Mouse (Mus musculus): ENCODE measurements around the gene 0610040J01Rik. TPM values are rescaled to one million over a fixed set of nuclear protein-coding genes. Genes with fewer than 3 reads are reported as not detected.
A peak's percentile ranks its signal among the peaks of the same experiment; 100 is the strongest.

0610040J01Rik gene
- polyA plus RNA-seq, 1 experiment from 2014 or later = 2.8 TPM

DNA sequence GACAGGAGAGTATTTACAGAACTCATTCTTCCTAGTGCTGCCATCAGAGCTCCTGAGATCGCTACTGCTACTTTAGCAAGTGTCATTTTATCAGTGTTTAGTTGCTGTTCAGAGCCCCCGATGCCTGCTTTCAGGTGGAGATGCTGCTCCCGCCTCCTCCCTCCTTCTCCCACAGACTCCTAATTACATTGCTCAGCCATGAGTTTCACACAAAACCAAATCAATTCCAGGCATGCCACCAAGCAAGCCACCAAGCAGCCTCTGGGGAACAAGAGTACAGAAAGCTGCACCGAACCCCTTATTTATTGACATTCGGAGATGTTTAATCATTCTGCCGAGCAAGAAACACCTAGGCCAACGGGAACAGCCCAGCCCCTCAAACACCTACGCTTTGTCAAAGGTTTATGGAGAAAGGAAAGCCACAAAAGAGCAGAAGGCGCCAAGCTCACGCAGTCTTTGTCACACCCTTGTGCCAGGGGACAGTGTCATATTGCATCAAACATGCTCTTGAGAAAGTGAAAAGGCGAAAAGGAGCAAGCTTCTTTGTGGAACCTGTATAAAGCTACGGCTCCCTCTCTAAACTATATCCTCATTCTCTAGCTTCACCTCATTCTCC lies 27.7 kb downstream of the 0610040J01Rik start:
- H3K4me2 ChIP-seq (ENCODE audit: low read length) = no peak overlapping the region
- H3K9ac ChIP-seq (ENCODE audit: low read length) = no peak overlapping the region
- H3K4me1 ChIP-seq (ENCODE audit: control insufficient read depth, insufficient read depth, low read length) = no peaks in the 10 kb centered on the region
- no peaks in the 10 kb centered on the region for H3K9me3 ChIP-seq (replicated peaks; ENCODE audit: control insufficient read depth, low read length)
- H3K36me3 ChIP-seq (ENCODE audit: control insufficient read depth, insufficient read depth, low read length) = no peaks in the 10 kb centered on the region
- DNase-seq (ENCODE audit: low spot score) (no peak), ATAC-seq (no peak)
- H3K27me3 ChIP-seq (replicated peaks; ENCODE audit: control insufficient read depth, insufficient read depth, low read length) = no peaks in the 10 kb centered on the region
- 75% methylated on average over 12 of the region's 12 CpGs for WGBS
- H3K27ac ChIP-seq (ENCODE audit: low read depth, low read length) = no peak overlapping the region
- H3K4me3 ChIP-seq (ENCODE audit: low read depth, low read length) = no peak overlapping the region

DNA sequence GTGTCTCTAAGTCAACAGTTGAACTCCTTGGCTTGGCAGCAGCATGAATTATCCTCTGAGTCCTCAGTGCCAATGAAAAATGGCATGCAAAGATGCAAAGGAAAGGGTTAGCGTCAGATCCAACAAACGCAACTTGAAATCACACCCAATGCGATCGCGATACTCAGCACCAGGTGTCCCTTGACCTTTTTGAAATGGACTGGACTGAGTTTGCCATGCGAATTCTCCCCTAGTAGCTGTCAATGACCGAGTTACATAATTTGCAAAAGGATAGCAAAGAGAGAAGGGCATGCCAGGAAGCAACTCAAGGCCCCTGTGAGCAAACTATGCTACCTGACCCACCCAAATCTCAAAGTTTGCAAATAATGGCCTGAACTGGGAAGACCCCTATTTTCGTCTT lies 34.9 kb downstream of the 0610040J01Rik start:
- Histone ChIP-seq H3K4me2 (ENCODE audit: low read length) (no peak overlapping the region), H3K9ac (ENCODE audit: low read length) (no peak overlapping the region), H3K9me3 (replicated peaks; ENCODE audit: control insufficient read depth, low read length) (no peaks in the 10 kb centered on the region), H3K4me1 (ENCODE audit: control insufficient read depth, insufficient read depth, low read length) (no peaks in the 10 kb centered on the region), H3K27ac (ENCODE audit: low read depth, low read length) (no peak overlapping the region), H3K4me3 (ENCODE audit: low read depth, low read length) (no peak overlapping the region), H3K27me3 (replicated peaks; ENCODE audit: control insufficient read depth, insufficient read depth, low read length) (no peaks in the 10 kb centered on the region), H3K36me3 (ENCODE audit: control insufficient read depth, insufficient read depth, low read length) (no peaks in the 10 kb centered on the region)
- no peak for ATAC-seq
- WGBS = 97% methylated on average over 8 of the region's 8 CpGs
- DNase-seq (ENCODE audit: low spot score) = no peak

DNA sequence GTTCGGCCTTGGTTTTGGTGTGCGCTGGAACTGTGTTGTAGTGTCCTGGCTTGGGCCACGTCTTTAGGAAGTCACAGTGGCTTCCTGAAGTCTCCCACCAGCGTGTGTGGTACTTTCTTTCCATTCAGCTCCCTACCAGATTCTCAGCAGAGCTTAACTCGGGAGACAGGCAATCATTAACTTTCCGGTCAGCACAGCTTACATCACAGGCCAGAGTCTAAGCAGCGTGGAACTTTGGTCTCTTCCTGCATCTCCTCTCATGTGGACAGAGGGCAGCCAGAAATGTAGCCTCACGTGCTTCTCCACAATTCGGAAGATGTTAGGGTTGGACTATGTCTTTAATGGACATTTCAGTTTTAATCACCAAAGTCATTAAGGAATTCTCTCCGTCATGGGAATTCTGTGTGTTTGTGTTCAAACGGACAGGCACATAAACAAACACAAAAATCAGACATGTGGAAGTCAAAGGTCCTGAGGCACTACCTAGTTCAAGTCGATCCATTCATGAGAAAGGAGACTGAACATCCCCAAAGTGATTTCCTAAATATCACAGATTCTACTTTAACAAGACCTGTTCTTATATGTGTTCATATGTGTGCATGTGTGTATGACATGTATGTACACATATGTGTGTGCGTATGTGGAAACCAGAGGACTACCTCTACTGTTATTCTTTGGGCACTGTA lies 35.5 kb downstream of the 0610040J01Rik start:
- no peaks in the 10 kb centered on the region for H3K27me3 ChIP-seq (replicated peaks; ENCODE audit: control insufficient read depth, insufficient read depth, low read length)
- H3K4me2 ChIP-seq (ENCODE audit: low read length) = no peak overlapping the region
- no peak for DNase-seq (ENCODE audit: low spot score)
- H3K4me1 ChIP-seq (ENCODE audit: control insufficient read depth, insufficient read depth, low read length) = no peaks in the 10 kb centered on the region
- H3K4me3 ChIP-seq (ENCODE audit: low read depth, low read length) = no peak overlapping the region
- no peak overlapping the region for H3K9ac ChIP-seq (ENCODE audit: low read length)
- H3K27ac ChIP-seq (ENCODE audit: low read depth, low read length) = no peak overlapping the region
- H3K36me3 ChIP-seq (ENCODE audit: control insufficient read depth, insufficient read depth, low read length) = no peaks in the 10 kb centered on the region
- ATAC-seq = no peak
- H3K9me3 ChIP-seq (replicated peaks; ENCODE audit: control insufficient read depth, low read length) = no peaks in the 10 kb centered on the region
- 91% methylated on average over 13 of the region's 13 CpGs for WGBS

- Histone ChIP-seq H3K4me3 (ENCODE audit: low read depth, low read length) (no peak overlapping the region), H3K4me1 (ENCODE audit: control insufficient read depth, insufficient read depth, low read length) (no peaks in the 10 kb centered on the region), H3K27ac (ENCODE audit: low read depth, low read length) (no peak overlapping the region), H3K9ac (ENCODE audit: low read length) (no peak overlapping the region), H3K36me3 (ENCODE audit: control insufficient read depth, insufficient read depth, low read length) (no peaks in the 10 kb centered on the region), H3K9me3 (replicated peaks; ENCODE audit: control insufficient read depth, low read length) (no peaks in the 10 kb centered on the region), H3K27me3 (replicated peaks; ENCODE audit: control insufficient read depth, insufficient read depth, low read length) (no peaks in the 10 kb centered on the region), H3K4me2 (ENCODE audit: low read length) (no peak overlapping the region)
- 94% methylated on average over 8 of the region's 8 CpGs for WGBS
- no peak for DNase-seq (ENCODE audit: low spot score)
- ATAC-seq = no peak
Measured at GRCm38 (mm10) chr5:63858901-63859300, 46.7 kb downstream of the 0610040J01Rik start.

DNA sequence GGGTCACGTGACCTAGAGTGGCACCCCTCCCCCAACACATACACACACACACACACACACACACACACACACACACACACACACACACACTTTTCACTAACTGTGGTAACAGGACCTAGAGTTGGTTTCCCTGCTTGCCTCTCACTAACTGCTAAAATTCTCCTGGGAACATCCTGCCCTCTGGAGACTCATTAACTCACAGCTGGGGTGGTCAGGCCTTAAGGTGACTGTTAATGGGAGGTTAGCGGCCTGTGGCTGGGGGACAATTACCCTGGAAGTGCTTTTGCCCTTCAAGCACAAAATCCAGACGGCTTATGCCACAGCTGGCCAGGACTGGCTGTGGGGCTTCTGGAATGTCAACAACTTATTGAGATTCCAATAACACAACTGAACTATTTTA lies 55.3 kb downstream of the 0610040J01Rik start:
- H3K4me2 ChIP-seq (ENCODE audit: low read length) = no peak overlapping the region
- ATAC-seq (no peak), DNase-seq (ENCODE audit: low spot score) (no peak)
- H3K9ac ChIP-seq (ENCODE audit: low read length) = no peak overlapping the region
- H3K27me3 ChIP-seq (replicated peaks; ENCODE audit: control insufficient read depth, insufficient read depth, low read length) = no peaks in the 10 kb centered on the region
- H3K27ac ChIP-seq (ENCODE audit: low read depth, low read length) = no peak overlapping the region
- no peaks in the 10 kb centered on the region for H3K36me3 ChIP-seq (ENCODE audit: control insufficient read depth, insufficient read depth, low read length)
- peaks cover 7% of the 10 kb centered on the region for H3K4me1 ChIP-seq (ENCODE audit: control insufficient read depth, insufficient read depth, low read length)
- no peak overlapping the region for H3K4me3 ChIP-seq (ENCODE audit: low read depth, low read length)
- H3K9me3 ChIP-seq (replicated peaks; ENCODE audit: control insufficient read depth, low read length) = no peaks in the 10 kb centered on the region
- 23% methylated on average over 3 of the region's 3 CpGs for WGBS

GRCm38 (mm10) chr5:63872176-63872932 lies 60.2 kb downstream of the 0610040J01Rik start:
- no peaks in the 10 kb centered on the region for H3K36me3 ChIP-seq (ENCODE audit: control insufficient read depth, insufficient read depth, low read length)
- H3K9ac ChIP-seq (ENCODE audit: low read length) = peak overlapping the region; percentile 8; the same call in 1 of the 2 replicates
- no peak overlapping the region for H3K4me3 ChIP-seq (ENCODE audit: low read depth, low read length)
- peaks cover 8% of the 10 kb centered on the region for H3K4me1 ChIP-seq (ENCODE audit: control insufficient read depth, insufficient read depth, low read length)
- H3K9me3 ChIP-seq (replicated peaks; ENCODE audit: control insufficient read depth, low read length) = no peaks in the 10 kb centered on the region
- 26% methylated on average over 17 of the region's 17 CpGs for WGBS
- peak overlapping the region; percentile 72; the same call in 1 of the 2 replicates for H3K27ac ChIP-seq (ENCODE audit: low read depth, low read length)
- H3K27me3 ChIP-seq (replicated peaks; ENCODE audit: control insufficient read depth, insufficient read depth, low read length) = no peaks in the 10 kb centered on the region
- ATAC-seq (peak; percentile 76), DNase-seq (ENCODE audit: low spot score) (peak; percentile 79)
- H3K4me2 ChIP-seq (ENCODE audit: low read length) = peak overlapping the region; percentile 14; the same call in 1 of the 2 replicates

- no peaks in the 10 kb centered on the region for H3K27me3 ChIP-seq (replicated peaks; ENCODE audit: control insufficient read depth, insufficient read depth, low read length)
- H3K36me3 ChIP-seq (ENCODE audit: control insufficient read depth, insufficient read depth, low read length) = no peaks in the 10 kb centered on the region
- DNase-seq (ENCODE audit: low spot score) = no peak
- no peaks in the 10 kb centered on the region for H3K9me3 ChIP-seq (replicated peaks; ENCODE audit: control insufficient read depth, low read length)
- no peak overlapping the region for H3K4me3 ChIP-seq (ENCODE audit: low read depth, low read length)
- 80% methylated on average over 16 of the region's 16 CpGs for WGBS
- no peak overlapping the region for H3K4me2 ChIP-seq (ENCODE audit: low read length)
- ATAC-seq = no peak
- H3K4me1 ChIP-seq (ENCODE audit: control insufficient read depth, insufficient read depth, low read length) = peaks cover 8% of the 10 kb centered on the region
- no peak overlapping the region for H3K27ac ChIP-seq (ENCODE audit: low read depth, low read length)
- no peak overlapping the region for H3K9ac ChIP-seq (ENCODE audit: low read length)
Measured at GRCm38 (mm10) chr5:63874880-63875279, 62.7 kb downstream of the 0610040J01Rik start.

DNA sequence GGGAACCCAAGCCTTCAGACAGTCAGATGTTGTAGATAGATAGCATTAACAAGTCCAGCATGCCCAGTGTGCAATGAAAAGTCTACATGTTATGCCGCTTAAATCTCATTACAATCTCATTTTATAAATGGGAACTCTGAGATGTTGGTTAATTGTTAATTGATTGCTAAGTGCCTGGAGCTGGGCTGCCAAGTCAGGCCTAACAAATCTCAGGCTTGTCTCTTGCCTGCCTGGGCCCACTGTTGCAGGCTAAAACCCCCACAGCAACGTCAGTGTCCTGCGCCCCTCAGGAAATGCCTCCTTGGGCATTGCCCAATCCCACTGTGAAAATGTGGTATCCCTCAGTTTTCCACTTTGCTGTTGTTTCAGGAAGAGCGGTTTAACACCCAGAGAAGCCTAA lies 63.9 kb downstream of the 0610040J01Rik start:
- ATAC-seq (no peak), DNase-seq (ENCODE audit: low spot score) (no peak)
- Histone ChIP-seq H3K36me3 (ENCODE audit: control insufficient read depth, insufficient read depth, low read length) (no peaks in the 10 kb centered on the region), H3K9ac (ENCODE audit: low read length) (no peak overlapping the region), H3K9me3 (replicated peaks; ENCODE audit: control insufficient read depth, low read length) (no peaks in the 10 kb centered on the region), H3K27me3 (replicated peaks; ENCODE audit: control insufficient read depth, insufficient read depth, low read length) (no peaks in the 10 kb centered on the region), H3K4me2 (ENCODE audit: low read length) (no peak overlapping the region), H3K4me3 (ENCODE audit: low read depth, low read length) (no peak overlapping the region), H3K4me1 (ENCODE audit: control insufficient read depth, insufficient read depth, low read length) (peaks cover 8% of the 10 kb centered on the region), H3K27ac (ENCODE audit: low read depth, low read length) (no peak overlapping the region)
- WGBS = 82% methylated on average over 4 of the region's 4 CpGs

GRCm38 (mm10) chr5:63879026-63879425 lies 66.9 kb downstream of the 0610040J01Rik start:
- H3K9ac ChIP-seq (ENCODE audit: low read length) = no peak overlapping the region
- H3K4me3 ChIP-seq (ENCODE audit: low read depth, low read length) = no peak overlapping the region
- H3K9me3 ChIP-seq (replicated peaks; ENCODE audit: control insufficient read depth, low read length) = no peaks in the 10 kb centered on the region
- H3K4me1 ChIP-seq (ENCODE audit: control insufficient read depth, insufficient read depth, low read length) = no peaks in the 10 kb centered on the region
- H3K36me3 ChIP-seq (ENCODE audit: control insufficient read depth, insufficient read depth, low read length) = no peaks in the 10 kb centered on the region
- DNase-seq (ENCODE audit: low spot score) (no peak), ATAC-seq (no peak)
- WGBS = 71% methylated on average over 10 of the region's 10 CpGs
- no peak overlapping the region for H3K4me2 ChIP-seq (ENCODE audit: low read length)
- H3K27ac ChIP-seq (ENCODE audit: low read depth, low read length) = no peak overlapping the region
- H3K27me3 ChIP-seq (replicated peaks; ENCODE audit: control insufficient read depth, insufficient read depth, low read length) = no peaks in the 10 kb centered on the region

All from forebrain, embryonic 14.5 days (tissue).